Mouse (Mus musculus) liver, adult 2 months (tissue): ENCODE data around the gene Apobec4. TPM values are rescaled to one million over a fixed set of nuclear protein-coding genes. Genes with fewer than 3 reads are reported as not detected.

Experiments
- DNase-seq: peaks from one replicate; pipeline ENCODE4 v3.0.0-alpha.2; 2011; ENCODE audit warnings: low read depth, low spot score; ENCODE audit errors: extremely low read depth
- H3K27ac ChIP-seq: fragments of 200-500 bp; replicated peaks from 2 replicates; pipeline ENCODE4 v1.5.1; 2012; ENCODE audit warnings: low read depth, mild to moderate bottlenecking, control low read depth, inconsistent platforms, low read length; ENCODE audit not compliant: insufficient read depth
- H3K27me3 ChIP-seq: fragments of 200-500 bp; 2 replicates; pipeline ENCODE4 v1.6.1; 2012; ENCODE audit warnings: mild to moderate bottlenecking, moderate library complexity, low read length, inconsistent platforms; ENCODE audit not compliant: control insufficient read depth, insufficient read depth
- H3K36me3 ChIP-seq: fragments of 200-500 bp; 2 replicates; pipeline ENCODE4 v1.6.1; 2012; ENCODE audit warnings: low read length, inconsistent platforms; ENCODE audit not compliant: control insufficient read depth, insufficient read depth
- H3K4me1 ChIP-seq: fragments of 200-500 bp; 2 replicates; pipeline ENCODE4 v1.6.1; 2011; ENCODE audit warnings: low read length; ENCODE audit not compliant: control insufficient read depth, insufficient read depth
- H3K4me3 ChIP-seq: fragments of 200-500 bp; 2 replicates; pipeline ENCODE4 v1.5.1; 2011; ENCODE audit warnings: low read depth, mild to moderate bottlenecking, control low read depth, low read length, moderate library complexity; ENCODE audit not compliant: insufficient read depth
- H3K79me2 ChIP-seq: fragments of 200-500 bp; 2 replicates; pipeline ENCODE4 v1.6.1; 2012; ENCODE audit warnings: inconsistent platforms, mild to moderate bottlenecking, low read length, moderate library complexity; ENCODE audit not compliant: control insufficient read depth, insufficient read depth
- H3K9ac ChIP-seq: fragments of 200-500 bp; 2 replicates; pipeline ENCODE4 v1.6.1; 2012; ENCODE audit warnings: low read depth, mild to moderate bottlenecking, control low read depth, inconsistent platforms, low read length
- CTCF ChIP-seq: fragments of 200-500 bp; IDR thresholded peaks from 2 replicates; pipeline ENCODE4 v1.5.1; 2011; ENCODE audit warnings: low read depth, low read length, control low read depth
- POLR2A ChIP-seq: fragments of 200-500 bp; IDR thresholded peaks from 2 replicates; pipeline ENCODE4 v1.6.1; 2011; ENCODE audit warnings: low read length, control low read depth; ENCODE audit not compliant: insufficient read depth; ENCODE audit errors: extremely low read depth
- WGBS: fragments of 180-500 bp; shearing (Covaris S2); methylation state at CpG from one replicate; pipeline ENCODE4 v1.1.7; 2018; 5-methylcytosine and 5-hydroxymethylcytosine counted together
- polyA plus RNA-seq: library from polyadenylated mRNA; depleted of rRNA; stranded (reverse); fragments of >200 nt; gene quantifications from 2 replicates; pipeline ENCODE4 v1.2.3, GENCODE M21; 2012
- total RNA-seq: library from RNA; depleted of rRNA; stranded (reverse); fragments of >200 nt; gene quantifications from 2 replicates; pipeline ENCODE4 v1.2.3, GENCODE M21; 2014

Gene Apobec4
- total and polyA plus RNA-seq, 2 experiments, result not detected

- no peak overlapping the region for H3K9ac ChIP-seq
- no peaks in the 10 kb centered on the region for H3K27me3 ChIP-seq
- H3K4me1 ChIP-seq, result no peaks in the 10 kb centered on the region
- H3K36me3 ChIP-seq, result no peaks in the 10 kb centered on the region
- H3K79me2 ChIP-seq, result no peaks in the 10 kb centered on the region
- DNase-seq, result peak; percentile 32
- no peak for TF ChIP-seq POLR2A
- TF ChIP-seq CTCF, result peak; percentile 61
- no peak overlapping the region for H3K27ac ChIP-seq
- no peak overlapping the region for H3K4me3 ChIP-seq
Observed at GRCm38 (mm10) chr1:152724286-152724685, 26.1 kb upstream of the Apobec4 start.

- H3K4me1 ChIP-seq, result no peaks in the 10 kb centered on the region
- H3K4me3 ChIP-seq, result no peak overlapping the region
- no peak for DNase-seq
- H3K79me2 ChIP-seq, result no peaks in the 10 kb centered on the region
- H3K36me3 ChIP-seq, result no peaks in the 10 kb centered on the region
- 56% methylated on average over 3 of the region's 3 CpGs for WGBS
- H3K27ac ChIP-seq, result no peak overlapping the region
- no peak for TF ChIP-seq CTCF
- no peak for TF ChIP-seq POLR2A
- no peak overlapping the region for H3K9ac ChIP-seq
- no peaks in the 10 kb centered on the region for H3K27me3 ChIP-seq
Observed at GRCm38 (mm10) chr1:152726095-152726494, 24.3 kb upstream of the Apobec4 start.

GRCm38 (mm10) chr1:152727604-152728236 lies 22.6 kb upstream of the Apobec4 start:
- no peak overlapping the region for H3K27ac ChIP-seq
- H3K4me1 ChIP-seq, result no peaks in the 10 kb centered on the region
- DNase-seq, result no peak
- 68% methylated on average over 5 of the region's 5 CpGs for WGBS
- H3K79me2 ChIP-seq, result no peaks in the 10 kb centered on the region
- H3K27me3 ChIP-seq, result no peaks in the 10 kb centered on the region
- no peak overlapping the region for H3K9ac ChIP-seq
- no peak for TF ChIP-seq POLR2A
- no peak for TF ChIP-seq CTCF
- no peaks in the 10 kb centered on the region for H3K36me3 ChIP-seq
- no peak overlapping the region for H3K4me3 ChIP-seq

GRCm38 (mm10) chr1:152738793-152739192 lies 11.6 kb upstream of the Apobec4 start:
- H3K9ac ChIP-seq, result no peak overlapping the region
- WGBS, result 90% methylated on average over 9 of the region's 9 CpGs
- no peak overlapping the region for H3K27ac ChIP-seq
- TF ChIP-seq CTCF, result no peak
- TF ChIP-seq POLR2A, result no peak
- no peaks in the 10 kb centered on the region for H3K79me2 ChIP-seq
- no peak overlapping the region for H3K4me3 ChIP-seq
- DNase-seq, result no peak
- H3K36me3 ChIP-seq, result no peaks in the 10 kb centered on the region
- no peaks in the 10 kb centered on the region for H3K27me3 ChIP-seq
- no peaks in the 10 kb centered on the region for H3K4me1 ChIP-seq

GRCm38 (mm10) chr1:152739374-152739773 lies 11.0 kb upstream of the Apobec4 start:
- TF ChIP-seq CTCF (no peak), POLR2A (no peak)
- Histone ChIP-seq H3K9ac (no peak overlapping the region), H3K79me2 (no peaks in the 10 kb centered on the region), H3K36me3 (no peaks in the 10 kb centered on the region), H3K4me3 (no peak overlapping the region), H3K27me3 (no peaks in the 10 kb centered on the region), H3K4me1 (no peaks in the 10 kb centered on the region), H3K27ac (no peak overlapping the region)
- DNase-seq, result no peak
- whole genome bisulfite sequencing, result 94% methylated on average over 11 of the region's 11 CpGs

GRCm38 (mm10) chr1:152743095-152743826 lies 7.1 kb upstream of the Apobec4 start:
- DNase-seq, result no peak
- no peaks in the 10 kb centered on the region for H3K27me3 ChIP-seq
- TF ChIP-seq POLR2A, result no peak
- no peak for TF ChIP-seq CTCF
- H3K9ac ChIP-seq, result no peak overlapping the region
- H3K36me3 ChIP-seq, result no peaks in the 10 kb centered on the region
- no peak overlapping the region for H3K27ac ChIP-seq
- 61% methylated on average over 15 of the region's 15 CpGs for WGBS
- H3K79me2 ChIP-seq, result no peaks in the 10 kb centered on the region
- H3K4me3 ChIP-seq, result no peak overlapping the region
- no peaks in the 10 kb centered on the region for H3K4me1 ChIP-seq
